Mouse (Mus musculus): ENCODE measurements around the gene Gm8922.
"Not testable (repeated sequence)": the region's sequence is repeated elsewhere in the genome, so short reads cannot be mapped to it uniquely, and the experiment has no call there.

Gene Gm8922

GRCm38 (mm10) chr5:11681659-11682058 is at the start of gene Gm8922:
Gm8922 (plus strand) TSS chr5:11681959.
- DNase-seq (ENCODE audit: low spot score), result not testable (repeated sequence)
